Mouse (Mus musculus): ENCODE measurements around the gene Rreb1.

Rreb1 gene

DNA sequence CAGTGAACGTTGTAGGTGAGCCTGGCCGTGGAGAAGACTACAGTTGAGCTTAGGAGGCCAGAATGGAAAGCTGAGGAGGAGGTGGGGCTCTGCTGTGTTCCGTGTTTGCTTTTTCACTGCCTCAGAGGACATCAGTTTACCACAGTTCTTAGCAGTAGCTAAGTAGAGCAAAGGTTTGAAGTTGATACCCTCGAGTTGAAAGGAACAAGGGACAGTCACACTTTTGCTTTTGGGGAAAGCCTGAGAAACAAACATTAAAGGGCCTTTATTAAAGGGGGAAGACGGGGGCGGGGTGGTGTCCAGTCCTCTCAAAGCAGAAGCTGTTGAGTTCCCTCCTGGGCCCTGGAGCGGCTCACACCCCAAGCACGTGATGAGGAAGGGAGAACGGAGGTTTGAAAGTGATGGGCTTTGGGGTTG, 1.1 kb downstream of the Rreb1 start:
- DNase-seq (ENCODE audit: low spot score in 2 of 2), result no peak

DNA sequence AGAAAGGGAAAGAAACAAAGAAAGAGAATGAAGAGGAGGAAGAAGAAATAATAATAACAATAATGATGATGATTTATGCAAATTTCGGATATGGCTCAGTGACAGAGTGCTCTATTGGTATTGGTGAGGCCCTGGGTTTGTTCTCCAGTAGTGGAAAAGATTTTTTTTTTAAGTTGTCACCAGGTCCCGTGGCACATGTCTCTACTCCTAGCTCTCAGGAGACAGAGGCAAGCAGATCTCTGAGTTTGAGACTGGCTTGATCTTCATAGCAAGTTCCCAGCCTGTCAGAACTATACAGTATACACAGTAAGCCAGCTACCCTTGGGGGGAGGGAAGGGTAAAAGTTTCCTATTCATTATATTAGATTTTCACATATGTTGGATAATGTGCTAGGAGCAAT, 3.4 kb downstream of the Rreb1 start:
- DNase-seq (ENCODE audit: low spot score in 2 of 2), result no peak

DNA sequence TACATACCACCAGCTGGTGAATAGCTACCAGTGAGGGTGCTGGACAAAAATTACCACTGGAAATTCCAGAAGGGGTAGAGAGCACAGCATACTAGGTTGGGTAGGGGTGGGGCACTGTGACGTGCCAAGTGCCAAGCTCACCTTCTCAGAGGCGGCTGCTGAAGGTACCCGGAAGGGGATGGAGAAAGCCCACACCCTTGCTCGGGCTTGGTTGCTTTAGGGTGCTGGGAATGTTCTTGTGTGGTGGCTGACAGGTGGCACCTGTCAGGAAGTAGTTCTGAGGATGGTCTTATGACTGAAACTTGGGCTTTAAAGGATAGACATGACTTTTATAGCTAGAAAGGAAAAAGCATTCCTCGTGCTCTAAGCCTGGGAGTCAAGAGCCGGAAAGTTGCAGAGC, 3.9 kb downstream of the Rreb1 start:
- DNase-seq (ENCODE audit: low spot score in 2 of 2), result no peak

DNA sequence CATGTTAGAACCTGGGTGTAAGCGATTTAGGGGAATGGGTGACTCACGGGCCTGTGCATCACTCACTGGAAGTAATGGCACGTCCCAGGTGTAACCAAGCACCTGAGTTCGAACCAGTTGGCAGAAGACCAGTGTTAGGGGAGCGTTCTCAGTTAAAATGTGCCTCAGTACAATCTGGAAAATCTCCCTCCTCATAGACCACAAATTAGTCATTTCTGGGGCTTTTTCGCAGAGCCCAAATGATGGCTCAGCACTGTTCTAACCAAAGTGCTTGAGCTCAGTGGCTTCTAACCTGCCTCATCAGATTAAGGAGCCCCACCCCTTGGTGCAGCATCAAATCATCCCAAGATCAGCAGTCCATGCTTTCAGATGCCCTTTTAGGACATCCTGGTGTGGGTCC, 5.5 kb downstream of the Rreb1 start:
- no peak for DNase-seq (ENCODE audit: low spot score in 2 of 2)

DNA sequence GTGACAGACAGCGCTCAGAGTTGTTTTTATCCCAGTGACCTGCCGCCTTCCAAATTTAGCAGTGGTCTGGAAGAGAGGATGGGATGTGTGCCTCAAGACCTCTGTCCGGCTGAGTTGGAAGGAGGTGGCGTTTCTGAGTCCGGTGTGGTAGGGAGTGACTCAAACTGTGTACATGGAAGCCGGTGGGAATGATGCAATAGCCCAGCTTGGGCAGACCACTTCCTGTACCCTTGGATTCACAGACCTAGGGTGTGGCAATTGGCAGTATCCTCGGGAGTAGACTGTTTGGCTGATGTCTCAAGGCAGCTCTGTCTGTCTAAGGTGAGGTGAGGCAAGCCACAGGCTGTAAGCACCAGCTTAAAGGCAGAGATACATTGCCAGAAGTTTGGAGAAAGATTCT, 6.0 kb downstream of the Rreb1 start:
- no peak for DNase-seq (ENCODE audit: low spot score in 2 of 2)

DNA sequence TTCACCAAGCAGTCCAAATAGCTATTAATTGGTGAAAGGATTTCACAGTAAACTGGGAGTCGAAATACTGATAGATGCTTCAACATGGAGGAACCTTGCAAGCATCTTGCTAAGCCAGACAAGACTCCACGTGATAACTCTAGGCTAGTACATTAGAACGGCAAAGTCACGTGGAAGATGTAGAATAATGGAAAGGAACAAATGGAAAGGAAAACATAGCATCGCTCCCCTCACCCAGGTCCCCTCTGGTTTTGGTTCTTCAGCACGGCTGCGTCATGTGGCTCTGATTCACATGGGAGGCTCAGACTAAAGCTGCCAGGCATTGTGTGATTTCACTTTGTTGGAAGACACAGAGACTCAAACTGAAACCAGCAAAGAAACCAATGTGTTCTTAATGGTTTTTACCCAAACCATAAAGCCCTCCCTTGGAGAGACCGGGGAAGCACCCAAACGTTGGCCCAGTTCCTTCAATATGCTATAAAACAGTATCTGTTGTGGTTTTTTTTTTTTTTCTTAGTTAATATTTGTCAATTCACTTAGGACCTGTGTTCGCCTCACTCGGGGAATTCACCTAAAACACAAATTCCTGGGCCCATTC, 14.6 kb downstream of the Rreb1 start:
- no peak for DNase-seq (ENCODE audit: low spot score in 2 of 2)

DNA sequence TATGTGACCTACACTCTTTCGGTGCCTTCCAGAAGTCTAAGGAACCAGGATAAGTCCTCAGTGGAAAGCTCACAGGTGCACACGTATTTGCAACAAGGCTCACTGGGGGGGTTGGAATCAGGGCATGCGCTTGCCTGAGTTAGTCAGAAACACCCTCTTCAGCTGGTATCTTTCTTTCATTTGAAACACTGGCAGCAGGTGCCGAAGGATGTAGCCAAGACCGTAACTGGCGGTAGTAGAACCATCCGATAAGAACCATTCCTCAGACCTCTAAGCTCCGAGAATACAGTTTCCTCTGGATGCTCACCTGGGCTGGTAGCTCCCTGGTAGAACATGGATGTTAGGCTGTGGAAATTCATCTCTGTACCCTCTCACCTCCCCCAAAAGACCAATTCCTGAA, 20.6 kb downstream of the Rreb1 start:
- no peak for DNase-seq (ENCODE audit: low spot score in 2 of 2)

DNA sequence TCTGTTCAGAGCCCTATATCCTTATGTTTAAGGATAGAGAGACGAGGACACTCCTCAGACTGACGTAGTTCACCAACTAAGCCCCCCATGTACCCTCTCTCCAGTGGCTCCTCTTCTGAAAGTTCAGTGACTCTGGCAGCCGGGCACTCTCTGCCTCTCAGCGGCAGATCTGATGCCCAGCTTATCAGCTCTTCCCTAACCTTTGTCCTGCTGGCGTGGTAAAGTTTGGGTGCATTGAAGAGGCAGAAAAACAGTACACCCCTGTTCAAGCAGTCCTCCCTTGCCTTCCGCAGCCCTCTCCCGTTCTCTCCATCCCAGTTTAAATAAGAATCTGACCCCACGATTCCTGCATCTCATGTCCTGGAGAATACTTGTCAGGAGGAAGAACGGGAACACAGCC, 21.2 kb downstream of the Rreb1 start:
- DNase-seq (ENCODE audit: low spot score in 2 of 2), result no peak

DNA sequence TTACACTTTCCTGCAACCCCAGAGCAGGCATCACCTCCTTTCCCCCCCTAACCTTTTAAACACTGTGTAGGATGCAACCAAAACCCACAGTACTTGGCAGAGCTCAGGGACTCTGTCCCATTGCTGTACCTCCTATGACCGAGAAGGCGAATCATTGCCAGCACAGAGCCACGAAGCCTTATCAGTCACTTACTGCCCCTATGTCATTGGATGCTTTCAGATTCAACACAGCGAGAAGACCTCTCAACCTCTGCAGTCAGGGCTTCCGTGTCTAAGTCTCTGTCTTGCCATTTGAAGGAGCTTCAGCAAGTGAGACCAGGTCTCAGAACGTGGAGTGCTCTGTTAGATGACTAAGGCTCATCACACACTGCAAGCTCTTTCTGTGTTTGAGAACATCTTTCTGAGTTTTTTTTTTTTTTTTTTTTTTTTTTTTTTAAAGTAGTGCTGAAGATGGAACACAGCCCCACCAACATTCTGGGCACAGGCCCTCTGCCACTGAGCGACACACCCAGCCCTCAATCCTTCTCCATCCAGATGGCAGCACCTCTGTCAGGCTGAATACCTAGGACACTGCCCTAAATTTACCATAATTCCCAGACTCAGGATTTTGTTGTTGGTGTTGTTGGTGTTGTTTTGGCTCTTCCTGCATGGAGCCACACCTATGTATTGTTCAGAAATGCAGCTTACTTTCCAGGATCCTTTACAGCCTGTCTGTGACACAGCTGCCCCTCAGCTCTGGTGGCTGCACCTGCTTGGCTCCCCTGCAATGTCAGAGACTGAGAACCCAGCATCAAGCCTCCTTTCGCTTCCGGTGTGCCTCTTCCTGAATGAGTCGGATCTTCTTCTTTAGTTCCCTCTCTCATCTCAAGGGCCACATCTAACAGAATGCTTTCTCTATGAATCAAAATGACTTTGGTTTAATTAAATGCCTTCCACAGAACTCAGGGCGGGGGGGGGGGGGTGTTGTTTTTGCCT, 23.2 kb downstream of the Rreb1 start:
- no peak for DNase-seq (ENCODE audit: low spot score in 2 of 2)

DNA sequence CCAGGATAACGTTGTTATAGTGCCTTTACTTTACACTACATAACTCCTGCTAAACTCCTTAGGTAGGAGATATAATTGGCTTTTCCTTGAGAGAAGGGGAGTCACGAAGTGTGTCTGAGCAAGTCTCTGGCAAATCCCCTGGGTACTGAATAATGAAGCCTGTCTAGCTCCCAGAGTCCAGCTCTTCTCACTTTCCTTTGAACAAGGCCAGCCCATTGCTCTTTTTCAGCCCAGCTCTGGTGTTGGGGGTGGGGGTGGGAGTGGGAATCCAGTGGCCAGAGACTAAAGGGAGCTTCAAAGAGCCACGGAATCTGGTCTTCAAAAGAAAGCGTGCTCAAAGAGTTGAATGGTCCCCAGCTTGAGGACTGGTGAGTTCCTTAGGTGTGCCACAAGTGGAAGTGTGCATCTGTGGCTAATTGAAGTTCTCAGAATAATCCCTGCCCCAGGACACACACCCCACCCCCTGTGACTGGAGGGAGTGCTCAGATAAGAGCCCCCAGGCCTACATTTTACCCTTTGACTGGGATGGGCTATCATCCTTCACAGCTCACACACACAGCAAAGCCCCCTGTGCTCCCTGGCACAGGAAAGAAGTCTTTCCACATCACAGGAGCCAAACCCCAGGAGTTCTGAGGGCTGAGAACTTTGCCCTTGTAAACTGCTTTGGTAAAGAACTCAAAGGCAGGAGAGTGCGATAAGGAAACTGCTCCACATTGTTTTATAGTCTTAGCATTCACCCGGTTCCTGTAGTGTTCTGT, 24.2 kb downstream of the Rreb1 start:
- DNase-seq (ENCODE audit: low spot score in 2 of 2), result no peak

DNA sequence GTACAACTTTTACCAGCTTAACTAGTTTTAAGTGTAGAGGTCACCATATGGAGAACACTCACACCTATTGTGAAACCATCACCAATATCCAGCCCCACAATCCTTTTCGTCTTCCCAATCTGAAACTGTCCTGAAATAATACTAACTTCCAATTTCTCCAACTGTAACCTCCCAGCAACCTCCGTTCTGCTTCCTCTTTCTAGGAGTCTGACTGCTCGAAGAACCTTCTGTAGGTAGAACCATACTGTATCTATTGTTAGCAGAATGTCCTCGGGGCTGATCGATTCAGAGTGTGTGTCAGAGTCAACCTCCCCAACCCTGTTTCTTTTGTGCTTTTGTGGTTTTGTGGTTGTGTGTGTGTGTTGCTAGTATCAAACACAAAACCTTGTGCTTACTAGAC, 25.0 kb downstream of the Rreb1 start:
- no peak for DNase-seq (ENCODE audit: low spot score in 2 of 2)

DNA sequence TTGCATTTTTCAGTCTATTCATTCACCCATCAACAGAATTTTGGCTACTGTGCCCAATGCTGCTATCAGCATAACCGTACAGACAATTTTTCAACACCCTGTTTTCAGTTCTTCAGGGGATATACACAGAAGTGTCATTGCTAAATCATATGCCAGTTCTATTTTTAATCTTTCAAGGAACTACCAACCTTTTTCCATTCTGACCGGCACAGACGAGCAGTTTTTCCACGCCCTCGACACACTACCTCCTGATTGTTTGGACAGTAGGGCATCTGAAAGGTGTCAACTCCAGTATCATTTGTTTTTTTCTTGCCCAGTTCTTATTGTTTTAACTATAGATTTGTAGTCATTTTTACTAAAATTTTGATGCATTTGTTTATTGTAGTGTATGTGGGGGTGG, 25.8 kb downstream of the Rreb1 start:
- no peak for DNase-seq (ENCODE audit: low spot score in 2 of 2)

DNA sequence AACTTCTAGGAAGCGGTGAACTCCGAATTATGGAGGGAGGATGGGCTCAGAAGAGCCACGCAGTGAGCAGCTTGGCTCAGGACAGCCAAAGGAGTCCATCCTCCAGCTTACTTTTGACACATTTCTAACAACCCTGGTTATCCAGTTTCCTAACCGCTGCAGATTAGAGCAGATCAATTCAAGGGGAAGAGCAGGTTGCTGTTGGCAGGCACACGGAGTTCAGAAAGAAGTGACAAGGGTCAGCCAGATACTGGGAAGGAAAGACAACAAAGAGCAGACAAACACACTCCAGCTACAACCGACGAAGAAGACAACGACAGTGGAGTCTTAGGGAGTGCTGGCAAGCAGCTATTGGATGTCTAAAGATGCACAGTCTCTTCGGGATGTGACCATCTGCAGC, 36.8 kb downstream of the Rreb1 start:
- DNase-seq (ENCODE audit: low spot score in 2 of 2), result no peak

DNA sequence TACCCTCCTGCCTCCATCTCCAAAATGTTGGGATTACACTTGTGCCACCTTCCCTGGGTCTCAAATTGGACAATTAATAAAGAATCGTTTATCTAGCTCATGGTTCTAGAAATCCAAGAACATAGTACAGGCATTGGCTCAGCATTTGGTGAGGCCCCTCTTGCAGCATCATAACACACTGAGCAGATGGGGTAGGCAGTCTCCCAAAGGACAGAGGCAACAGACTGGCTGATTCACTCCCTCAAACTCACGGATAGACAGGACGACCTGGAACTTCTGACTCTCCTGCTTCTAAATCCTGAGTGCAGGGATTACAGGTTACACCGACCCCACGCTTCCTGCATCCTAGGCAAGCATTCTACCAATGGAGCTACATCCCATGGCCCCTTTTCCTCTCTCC, 38.5 kb downstream of the Rreb1 start:
- no peak for DNase-seq (ENCODE audit: low spot score in 2 of 2)

DNA sequence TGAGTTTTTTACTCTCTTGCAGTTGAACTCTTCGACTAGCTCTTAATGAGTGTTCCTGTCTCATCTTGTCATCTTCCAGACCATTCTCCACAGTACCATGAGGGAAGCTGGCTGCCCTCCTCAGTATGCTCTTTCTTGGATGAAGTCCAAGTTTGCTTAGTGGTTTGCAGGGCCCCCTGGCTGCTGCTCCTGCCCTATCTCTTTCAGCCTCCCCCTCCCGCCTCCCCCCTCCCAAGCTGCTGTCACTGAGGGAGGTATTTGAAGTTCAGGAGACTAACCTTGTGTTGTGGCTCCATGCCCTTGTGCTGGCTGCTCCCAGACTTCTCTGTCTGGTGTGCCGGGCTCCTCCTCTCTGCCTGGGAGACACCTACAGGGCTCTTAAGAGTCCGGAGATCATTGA, 43.2 kb downstream of the Rreb1 start:
- DNase-seq (ENCODE audit: low spot score in 2 of 2), result no peak

DNA sequence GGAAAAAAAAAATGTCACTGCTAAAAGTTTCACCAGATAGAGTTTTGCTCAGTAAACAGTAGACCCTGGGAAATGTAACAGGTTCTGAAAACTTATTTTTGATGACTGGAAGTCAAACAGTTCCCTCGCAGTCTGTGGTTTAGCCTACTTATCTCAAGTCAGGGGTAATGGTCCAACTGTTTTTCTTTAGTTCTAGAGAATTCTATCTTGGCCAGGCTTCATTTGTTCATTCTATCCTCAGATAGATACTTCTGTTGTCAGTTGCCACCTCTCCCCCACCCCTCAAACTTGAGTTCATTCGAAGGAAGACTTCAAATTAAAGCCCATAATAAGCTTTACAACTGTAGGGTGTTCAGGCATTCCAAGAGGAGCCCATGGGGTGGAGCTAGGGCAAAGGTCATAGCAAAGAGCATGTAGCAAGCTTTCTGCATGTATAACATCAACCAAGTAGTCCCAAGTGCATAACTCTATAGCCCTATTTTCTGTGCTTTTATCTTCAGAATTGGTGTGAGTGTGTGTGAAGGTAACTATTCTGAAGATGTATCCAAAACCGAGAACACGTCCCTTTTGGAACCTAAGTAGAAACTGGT, 46.2 kb downstream of the Rreb1 start:
- DNase-seq (ENCODE audit: low spot score in 2 of 2), result no peak

DNA sequence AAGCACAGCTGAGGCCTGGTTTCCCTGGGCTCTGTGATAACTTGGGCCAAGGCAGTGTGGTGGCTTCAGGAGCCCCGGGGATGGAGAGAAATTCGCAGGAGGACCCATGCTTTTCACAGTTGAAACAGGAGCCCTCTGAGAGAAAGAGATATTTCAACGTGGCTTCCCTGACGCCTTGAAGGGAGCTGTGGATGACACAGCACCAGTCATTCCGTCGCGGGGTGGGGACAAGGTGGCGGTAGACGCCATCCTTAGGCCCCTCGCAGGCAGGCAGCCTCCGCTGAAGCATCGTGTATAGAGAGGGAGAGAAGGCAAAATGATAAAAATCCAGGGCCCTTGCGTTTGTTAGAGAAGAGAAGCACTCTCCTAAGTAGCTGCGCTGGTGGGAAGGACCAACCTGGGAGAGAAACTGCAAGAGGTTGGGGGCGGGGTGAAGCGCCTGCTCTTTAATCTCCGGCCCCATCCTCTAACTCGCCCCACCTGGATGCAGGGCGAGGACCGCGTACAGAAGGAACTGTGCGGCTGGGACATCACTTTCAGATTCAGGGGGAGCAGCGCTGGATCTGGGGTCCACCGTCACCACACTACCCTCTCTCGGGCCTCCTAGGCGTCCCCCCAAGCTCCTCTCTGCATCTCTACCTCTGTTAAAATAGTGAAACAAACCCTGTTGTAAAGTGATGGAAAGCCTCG, 46.9 kb downstream of the Rreb1 start:
- DNase-seq (ENCODE audit: low spot score in 2 of 2), result peak; percentile 11 to 20

DNA sequence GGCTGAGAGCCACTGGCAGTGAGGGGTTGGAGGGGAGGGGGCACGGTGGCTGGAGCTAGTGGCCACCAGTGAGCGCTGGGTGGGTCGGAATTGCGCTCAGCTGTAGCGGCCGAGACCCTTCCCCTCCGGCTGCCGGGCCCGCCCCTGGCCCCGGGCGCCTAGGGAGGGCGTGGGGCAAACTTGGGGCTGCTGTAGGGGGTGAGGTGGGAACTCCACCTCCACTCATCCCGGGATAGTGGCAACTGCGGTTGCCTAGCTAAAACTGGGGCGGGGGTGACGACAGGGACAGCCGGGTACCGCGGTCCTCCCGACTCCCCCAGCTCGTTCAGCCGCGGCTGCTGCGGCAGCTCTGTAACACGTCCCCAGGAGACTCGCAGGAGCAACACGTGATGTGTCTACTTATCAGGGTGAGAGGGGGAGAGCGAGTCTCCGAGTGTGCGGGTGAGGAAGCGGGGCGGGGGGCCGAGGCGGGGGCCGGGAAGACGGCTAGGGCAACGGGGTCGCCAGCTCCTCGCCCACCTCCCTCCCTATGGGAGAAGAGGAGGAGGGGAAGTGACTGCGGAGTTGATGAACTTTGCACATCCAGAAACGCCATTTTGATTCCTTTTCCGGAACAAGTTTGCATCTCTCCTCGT, 47.6 kb downstream of the Rreb1 start:
- peak; percentile 29 to 48 for DNase-seq (ENCODE audit: low spot score in 2 of 2)

DNA sequence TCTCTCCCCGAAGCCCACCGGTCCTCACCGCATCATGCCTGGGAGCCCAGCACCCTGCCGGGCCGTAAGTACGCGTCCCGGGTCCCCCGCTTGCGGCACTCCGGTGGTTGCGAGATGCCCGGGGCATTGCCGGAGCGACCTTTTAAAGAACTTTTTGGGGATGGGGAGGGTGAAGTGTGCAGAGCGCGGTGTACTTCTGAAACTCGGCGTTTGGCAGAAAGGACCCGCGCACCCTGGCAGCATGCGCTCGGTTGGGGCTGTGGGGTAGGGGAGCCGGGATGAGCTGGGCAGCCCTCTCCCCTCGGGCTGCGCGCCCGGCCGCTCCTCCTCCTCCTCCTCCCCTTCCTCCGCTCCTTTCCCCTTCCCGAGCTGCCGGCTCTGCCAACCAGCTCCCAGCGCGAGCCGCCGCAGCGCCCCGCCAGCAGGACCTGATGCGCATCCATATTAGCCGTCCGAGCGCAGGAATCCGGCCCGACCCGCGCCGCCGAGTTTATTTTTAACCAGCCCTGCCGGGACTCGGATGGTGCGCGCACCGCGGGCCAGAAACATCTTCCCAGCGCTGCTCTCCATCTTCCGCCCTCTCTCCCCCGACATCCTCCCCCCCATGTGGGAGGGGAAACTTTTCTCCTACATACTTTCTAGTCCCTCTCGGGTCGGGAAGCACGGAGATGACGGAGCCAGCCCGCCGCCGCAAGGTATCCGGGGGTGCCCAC, 48.2 kb downstream of the Rreb1 start:
- peak; percentile 34 to 54 for DNase-seq (ENCODE audit: low spot score in 2 of 2)

DNA sequence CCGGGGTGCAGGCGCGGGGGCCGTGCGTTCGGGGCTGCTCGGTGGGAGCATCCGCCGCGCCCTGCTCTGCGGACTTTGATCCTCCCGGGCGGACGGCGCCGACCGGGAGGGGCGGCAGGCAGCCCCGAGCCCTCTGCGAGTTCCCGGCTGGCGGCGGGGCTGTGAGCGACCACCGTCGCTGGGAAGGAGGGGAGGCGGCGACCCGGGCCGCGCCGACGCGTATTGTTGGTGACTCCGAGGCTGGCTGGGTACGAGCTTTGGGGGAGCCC, 48.7 kb downstream of the Rreb1 start:
- DNase-seq (ENCODE audit: low spot score in 2 of 2), result no peak
